Mouse (Mus musculus) adrenal gland (tissue): Measurements from ENCODE around the gene Foxo3.

Source experiments
- intact Hi-C: fragments of 180-260 bp; cut with DNase I; formaldehyde crosslinking; loops from one replicate; pipeline ENCODE4 v1.15.1; 2025

Foxo3 gene

GRCm38 (mm10) chr10:42231100-42231541 is 45.4 kb downstream of the Foxo3 start:
- intact Hi-C loops: loop anchor here (5.0 kb wide), 1 partner anchor 36 kb away; no protein-coding TSS in a partner anchor

- intact Hi-C loops: loop anchor here (5.0 kb wide), 1 partner anchor 37 kb away; no protein-coding TSS in a partner anchor
Observed at GRCm38 (mm10) chr10:42230471-42231099, 46.0 kb downstream of the Foxo3 start.

GRCm38 (mm10) chr10:42227751-42228241 is 48.8 kb downstream of the Foxo3 start:
- intact Hi-C loops: no loop called here

- intact Hi-C loops: no loop called here
Observed at GRCm38 (mm10) chr10:42226176-42226575, 50.4 kb downstream of the Foxo3 start.

GRCm38 (mm10) chr10:42225184-42225935 is 51.2 kb downstream of the Foxo3 start:
- intact Hi-C loops: no loop called here

GRCm38 (mm10) chr10:42221996-42222395 is 54.6 kb downstream of the Foxo3 start:
- intact Hi-C loops: no loop called here

- intact Hi-C loops: no loop called here
Observed at GRCm38 (mm10) chr10:42221136-42221891, 55.2 kb downstream of the Foxo3 start.

- intact Hi-C loops: no loop called here
Observed at GRCm38 (mm10) chr10:42220418-42220952, 56.1 kb downstream of the Foxo3 start.

- intact Hi-C loops: no loop called here
Observed at GRCm38 (mm10) chr10:42211407-42211806, 65.1 kb downstream of the Foxo3 start.

- intact Hi-C loops: no loop called here
Observed at GRCm38 (mm10) chr10:42210641-42211040, 65.9 kb downstream of the Foxo3 start.

- intact Hi-C loops: no loop called here
Observed at GRCm38 (mm10) chr10:42209809-42210208, 66.7 kb downstream of the Foxo3 start.

GRCm38 (mm10) chr10:42207612-42208011 is 68.9 kb downstream of the Foxo3 start:
- intact Hi-C loops: no loop called here

GRCm38 (mm10) chr10:42204768-42205412 is 71.7 kb downstream of the Foxo3 start:
- intact Hi-C loops: no loop called here

GRCm38 (mm10) chr10:42203321-42204155 is 73.0 kb downstream of the Foxo3 start:
- intact Hi-C loops: no loop called here

- intact Hi-C loops: no loop called here
Observed at GRCm38 (mm10) chr10:42202561-42202960, 74.0 kb downstream of the Foxo3 start.

- intact Hi-C loops: no loop called here
Observed at GRCm38 (mm10) chr10:42199472-42199871, 77.1 kb downstream of the Foxo3 start.

GRCm38 (mm10) chr10:42198682-42199081 is 77.9 kb downstream of the Foxo3 start:
- intact Hi-C loops: no loop called here

- intact Hi-C loops: loop anchor here (5.0 kb wide), 1 partner anchor 83 kb away; the partner anchor contains the start of gene Foxo3
Observed at GRCm38 (mm10) chr10:42194784-42195183, 81.8 kb downstream of the Foxo3 start.

- intact Hi-C loops: loop anchor here (5.0 kb wide), 1 partner anchor 83 kb away; the partner anchor contains the start of gene Foxo3
Observed at GRCm38 (mm10) chr10:42193981-42194380, 82.6 kb downstream of the Foxo3 start.

- intact Hi-C loops: loop anchor here (5.0 kb wide), 1 partner anchor 84 kb away; the partner anchor contains the start of gene Foxo3
Observed at GRCm38 (mm10) chr10:42192951-42193350, 83.6 kb downstream of the Foxo3 start.
